Mouse (Mus musculus): ENCODE results near the gene Ncf1. TPM values are rescaled to one million over a fixed set of nuclear protein-coding genes. Genes with fewer than 3 reads are reported as not detected.

The Ncf1 gene
- total and polyA plus RNA-seq, 3 experiments = 5.7 to 8.2 (median 6.7) TPM

GRCm38 (mm10) chr5:134260001-134260636 lies 30.7 kb upstream of the Ncf1 start:
- Histone ChIP-seq H3K9ac (ENCODE audit: low read depth, low read length) (no peak overlapping the region), H3K4me3 (no peak overlapping the region), H3K27ac (no peak overlapping the region), H3K36me3 (ENCODE audit: control insufficient read depth, insufficient read depth, low read length) (no peaks in the 10 kb centered on the region), H3K27me3 (ENCODE audit: control insufficient read depth, insufficient read depth, low read length) (no peaks in the 10 kb centered on the region), H3K79me2 (replicated peaks; ENCODE audit: control insufficient read depth, insufficient read depth, low read length) (peaks cover 1% of the 10 kb centered on the region; the same call in 1 of the 2 replicates), H3K4me1 (ENCODE audit: control insufficient read depth, insufficient read depth, low read length) (no peaks in the 10 kb centered on the region)
- intact Hi-C loops (cut with DNase I) = no loop called here
- 92% methylated on average over 9 of the region's 9 CpGs for WGBS
- no peak for DNase-seq
- no peak for TF ChIP-seq CTCF (IDR thresholded peaks at IDR 0.05)
- TF ChIP-seq POLR2A (IDR thresholded peaks at IDR 0.05; ENCODE audit: insufficient read depth, low read depth, low read length) = no peak
- TF ChIP-seq EP300 (IDR thresholded peaks at IDR 0.05; ENCODE audit: insufficient read depth, low read depth, low read length) = no peak

- Histone ChIP-seq H3K4me1 (ENCODE audit: control insufficient read depth, insufficient read depth, low read length) (no peaks in the 10 kb centered on the region), H3K27ac (no peak overlapping the region), H3K36me3 (ENCODE audit: control insufficient read depth, insufficient read depth, low read length) (no peaks in the 10 kb centered on the region), H3K79me2 (replicated peaks; ENCODE audit: control insufficient read depth, insufficient read depth, low read length) (0 out of 2 replicates have a peak, but pooled peaks cover 1% of the 10 kb centered on the region), H3K27me3 (ENCODE audit: control insufficient read depth, insufficient read depth, low read length) (no peaks in the 10 kb centered on the region), H3K9ac (ENCODE audit: low read depth, low read length) (no peak overlapping the region), H3K4me3 (no peak overlapping the region)
- intact Hi-C loops (cut with DNase I) = no loop called here
- no peak for DNase-seq
- 85% methylated on average over 2 of the region's 2 CpGs for WGBS
- TF ChIP-seq POLR2A (IDR thresholded peaks at IDR 0.05; ENCODE audit: insufficient read depth, low read depth, low read length) (no peak), EP300 (IDR thresholded peaks at IDR 0.05; ENCODE audit: insufficient read depth, low read depth, low read length) (no peak), CTCF (IDR thresholded peaks at IDR 0.05) (no peak)
Observed at GRCm38 (mm10) chr5:134258934-134259333, 29.5 kb upstream of the Ncf1 start.

GRCm38 (mm10) chr5:134258395-134258794 lies 29.0 kb upstream of the Ncf1 start:
- Histone ChIP-seq H3K4me3 (no peak overlapping the region), H3K79me2 (replicated peaks; ENCODE audit: control insufficient read depth, insufficient read depth, low read length) (0 out of 2 replicates have a peak, but pooled peaks cover 1% of the 10 kb centered on the region), H3K36me3 (ENCODE audit: control insufficient read depth, insufficient read depth, low read length) (no peaks in the 10 kb centered on the region), H3K4me1 (ENCODE audit: control insufficient read depth, insufficient read depth, low read length) (no peaks in the 10 kb centered on the region), H3K9ac (ENCODE audit: low read depth, low read length) (no peak overlapping the region), H3K27ac (no peak overlapping the region), H3K27me3 (ENCODE audit: control insufficient read depth, insufficient read depth, low read length) (no peaks in the 10 kb centered on the region)
- 35% methylated on average over 4 of the region's 4 CpGs for WGBS
- TF ChIP-seq EP300 (IDR thresholded peaks at IDR 0.05; ENCODE audit: insufficient read depth, low read depth, low read length) = 0 out of 2 replicates have a peak, but pooled peaks have one; percentile 10
- TF ChIP-seq CTCF (IDR thresholded peaks at IDR 0.05) = no peak
- intact Hi-C loops (cut with DNase I) = no loop called here
- DNase-seq = no peak

- H3K4me1 ChIP-seq (ENCODE audit: control insufficient read depth, insufficient read depth, low read length) = no peaks in the 10 kb centered on the region
- TF ChIP-seq POLR2A (IDR thresholded peaks at IDR 0.05; ENCODE audit: insufficient read depth, low read depth, low read length) = no peak
- TF ChIP-seq CTCF (IDR thresholded peaks at IDR 0.05) = no peak
- TF ChIP-seq EP300 (IDR thresholded peaks at IDR 0.05; ENCODE audit: insufficient read depth, low read depth, low read length) = no peak
- WGBS = 78% methylated on average over 13 of the region's 13 CpGs
- 0 out of 2 replicates have a peak, but pooled peaks cover 1% of the 10 kb centered on the region for H3K79me2 ChIP-seq (replicated peaks; ENCODE audit: control insufficient read depth, insufficient read depth, low read length)
- no peaks in the 10 kb centered on the region for H3K27me3 ChIP-seq (ENCODE audit: control insufficient read depth, insufficient read depth, low read length)
- no peak overlapping the region for H3K4me3 ChIP-seq
- no peak for DNase-seq
- no peak overlapping the region for H3K9ac ChIP-seq (ENCODE audit: low read depth, low read length)
- intact Hi-C loops (cut with DNase I) = no loop called here
- no peak overlapping the region for H3K27ac ChIP-seq
- H3K36me3 ChIP-seq (ENCODE audit: control insufficient read depth, insufficient read depth, low read length) = no peaks in the 10 kb centered on the region
Observed at GRCm38 (mm10) chr5:134257349-134258031, 28.1 kb upstream of the Ncf1 start.

- no peak for DNase-seq
- Histone ChIP-seq H3K4me1 (ENCODE audit: control insufficient read depth, insufficient read depth, low read length) (no peaks in the 10 kb centered on the region), H3K27me3 (ENCODE audit: control insufficient read depth, insufficient read depth, low read length) (no peaks in the 10 kb centered on the region), H3K79me2 (replicated peaks; ENCODE audit: control insufficient read depth, insufficient read depth, low read length) (no peaks in the 10 kb centered on the region), H3K36me3 (ENCODE audit: control insufficient read depth, insufficient read depth, low read length) (no peaks in the 10 kb centered on the region), H3K4me3 (no peak overlapping the region), H3K9ac (ENCODE audit: low read depth, low read length) (no peak overlapping the region), H3K27ac (no peak overlapping the region)
- TF ChIP-seq EP300 (IDR thresholded peaks at IDR 0.05; ENCODE audit: insufficient read depth, low read depth, low read length) = no peak
- no peak for TF ChIP-seq CTCF (IDR thresholded peaks at IDR 0.05)
- no peak for TF ChIP-seq POLR2A (IDR thresholded peaks at IDR 0.05; ENCODE audit: insufficient read depth, low read depth, low read length)
- WGBS = 84% methylated on average over 10 of the region's 10 CpGs
- intact Hi-C loops (cut with DNase I) = no loop called here
Observed at GRCm38 (mm10) chr5:134255294-134255693, 25.9 kb upstream of the Ncf1 start.

GRCm38 (mm10) chr5:134253806-134254205 lies 24.4 kb upstream of the Ncf1 start:
- H3K36me3 ChIP-seq (ENCODE audit: control insufficient read depth, insufficient read depth, low read length) = no peaks in the 10 kb centered on the region

More at GRCm38 (mm10) chr5:134253806-134254205, 24.4 kb upstream of the Ncf1 start:
- Histone ChIP-seq H3K9ac (ENCODE audit: low read depth, low read length) (no peak overlapping the region), H3K27me3 (ENCODE audit: control insufficient read depth, insufficient read depth, low read length) (no peaks in the 10 kb centered on the region), H3K4me3 (no peak overlapping the region), H3K79me2 (replicated peaks; ENCODE audit: control insufficient read depth, insufficient read depth, low read length) (no peaks in the 10 kb centered on the region), H3K4me1 (ENCODE audit: control insufficient read depth, insufficient read depth, low read length) (no peaks in the 10 kb centered on the region), H3K27ac (no peak overlapping the region)
- WGBS = 72% methylated on average over 3 of the region's 3 CpGs
- intact Hi-C loops (cut with DNase I) = no loop called here
- TF ChIP-seq POLR2A (IDR thresholded peaks at IDR 0.05; ENCODE audit: insufficient read depth, low read depth, low read length) = no peak
- TF ChIP-seq CTCF (IDR thresholded peaks at IDR 0.05) = peak; percentile 33
- TF ChIP-seq EP300 (IDR thresholded peaks at IDR 0.05; ENCODE audit: insufficient read depth, low read depth, low read length) = no peak
- DNase-seq = no peak
